Mouse (Mus musculus) thymus, postnatal 4 days (tissue): ENCODE data around the gene Hpcal1.

Source experiments
- DNase-seq: peaks from one replicate; pipeline ENCODE4 v3.0.0; 2021

The Hpcal1 gene

GRCm38 (mm10) chr12:17688913-17689312, 1.7 kb upstream of the Hpcal1 start:
- DNase-seq, result no peak

- DNase-seq, result no peak
Measured at GRCm38 (mm10) chr12:17689931-17690563, 609 bp upstream of the Hpcal1 start.

GRCm38 (mm10) chr12:17691320-17691876, 742 bp downstream of the Hpcal1 start:
- peak; percentile 75 for DNase-seq

- DNase-seq, result peak; percentile 78
Measured at GRCm38 (mm10) chr12:17691891-17692321, 1.2 kb downstream of the Hpcal1 start.

GRCm38 (mm10) chr12:17692356-17692755, 1.7 kb downstream of the Hpcal1 start:
- peak; percentile 53 for DNase-seq

GRCm38 (mm10) chr12:17692953-17693352, 2.3 kb downstream of the Hpcal1 start:
- DNase-seq, result no peak

- DNase-seq, result peak; percentile 76
Measured at GRCm38 (mm10) chr12:17694589-17695115, 4.0 kb downstream of the Hpcal1 start.

- DNase-seq, result no peak
Measured at GRCm38 (mm10) chr12:17696395-17696794, 5.7 kb downstream of the Hpcal1 start.

- no peak for DNase-seq
Measured at GRCm38 (mm10) chr12:17698934-17699333, 8.3 kb downstream of the Hpcal1 start.

- no peak for DNase-seq
Measured at GRCm38 (mm10) chr12:17699480-17699879, 8.8 kb downstream of the Hpcal1 start.

- DNase-seq, result no peak
Measured at GRCm38 (mm10) chr12:17701131-17701720, 10.6 kb downstream of the Hpcal1 start.

GRCm38 (mm10) chr12:17701795-17702194, 11.1 kb downstream of the Hpcal1 start:
- no peak for DNase-seq

- DNase-seq, result no peak
Measured at GRCm38 (mm10) chr12:17702257-17702943, 11.7 kb downstream of the Hpcal1 start.

GRCm38 (mm10) chr12:17702944-17703335, 12.3 kb downstream of the Hpcal1 start:
- peak; percentile 39 for DNase-seq

GRCm38 (mm10) chr12:17703866-17704265, 13.2 kb downstream of the Hpcal1 start:
- DNase-seq, result no peak

GRCm38 (mm10) chr12:17707472-17707871, 16.8 kb downstream of the Hpcal1 start:
- DNase-seq, result no peak

GRCm38 (mm10) chr12:17709451-17709850, 18.8 kb downstream of the Hpcal1 start:
- peak; percentile 31 for DNase-seq

GRCm38 (mm10) chr12:17709926-17710746, 19.5 kb downstream of the Hpcal1 start:
- DNase-seq, result peak; percentile 60

- DNase-seq, result no peak
Measured at GRCm38 (mm10) chr12:17710747-17711092, 20.1 kb downstream of the Hpcal1 start.

GRCm38 (mm10) chr12:17711731-17712388, 21.2 kb downstream of the Hpcal1 start:
- no peak for DNase-seq

GRCm38 (mm10) chr12:17712571-17712970, 21.9 kb downstream of the Hpcal1 start:
- DNase-seq, result no peak
